Mouse (Mus musculus) left cerebral cortex, adult 2 months (tissue): Measurements from ENCODE around the gene Enpp4. TPM values are rescaled to one million over a fixed set of nuclear protein-coding genes. Genes with fewer than 3 reads are reported as not detected.

Experiments used
- DNase-seq, 2 experiments: peaks; one replicate each; pipeline ENCODE4 v3.0.0; 2021 to 2022; ENCODE audit warnings: low spot score in 2 of 2, mixed read lengths in 1 of 2; ENCODE audit errors: extremely low spot score in 1 of 2
- H3K27ac ChIP-seq: fragments of 200-600 bp; 2 replicates; pipeline ENCODE4 v1.8.1; 2022
- H3K4me3 ChIP-seq: fragments of 200-600 bp; 2 replicates; pipeline ENCODE4 v1.8.1; 2022
- CTCF ChIP-seq: fragments of 200-600 bp; IDR thresholded peaks from 2 replicates; pipeline ENCODE4 v1.8.1; 2022; ENCODE audit warnings: antibody characterized with exemption, mild to moderate bottlenecking, moderate library complexity
- intact Hi-C: fragments of 180-260 bp; cut with DNase I; formaldehyde crosslinking; loops from one replicate; pipeline ENCODE4 v1.15.1; 2025
- total RNA-seq, 2 experiments: library from RNA; stranded (reverse); gene quantifications; 2 replicates each; pipeline ENCODE4 v1.2.3; 2021

Gene Enpp4
- total RNA-seq, 2 experiments from 2014 or later: 12.5 to 14.1 TPM

DNA sequence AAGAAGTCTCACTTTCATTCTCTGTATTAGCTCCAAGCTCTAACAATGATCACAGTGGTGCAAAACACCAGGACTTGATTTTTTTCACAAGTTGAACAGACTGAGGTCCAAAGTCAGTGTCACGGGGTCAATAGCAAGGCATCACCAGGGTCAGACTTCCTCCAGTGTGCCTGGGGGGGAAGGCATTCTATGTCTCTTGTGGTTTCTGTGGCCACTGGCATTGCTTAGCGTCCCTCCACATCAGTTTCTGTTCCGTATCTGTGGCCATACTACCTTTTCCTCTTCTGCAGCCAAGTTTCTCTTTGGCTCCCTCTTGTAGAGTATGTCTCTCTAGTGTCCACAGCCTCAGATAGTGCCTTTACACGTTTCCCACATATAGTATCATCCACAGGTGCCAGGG, 52.2 kb downstream of the Enpp4 start:
- no peak overlapping the region for H3K4me3 ChIP-seq
- DNase-seq: no peak
- H3K27ac ChIP-seq: no peak overlapping the region
- no peak for TF ChIP-seq CTCF
- intact Hi-C loops: no loop called here

Other genes with a start within 250 kb of the Enpp4 start
- 100 to 1,000 TPM; 175 to 187 TPM for gene Enpp5, start 27.0 kb downstream of the Enpp4 start, total RNA-seq
- gene Clic5, start 82.8 kb upstream of the Enpp4 start, total RNA-seq: 1 to 10 TPM; 4.5 to 4.7 TPM